Mouse (Mus musculus): ENCODE measurements at regions not wholly inside any gene's neighbourhood (a gene's known extent, or its start where the extent isn't known, plus 50 kb on each side); places are given as distances from the start of the nearest gene placed in this dataset.

GRCm38 (mm10) chr1:183507893-183508292, 89.9 kb downstream of the Hhipl2 start:
- TF ChIP-seq POLR2A (IDR thresholded peaks at IDR 0.05; ENCODE audit: control insufficient read depth in 1 of 2, insufficient read depth in 1 of 2, low read depth in 1 of 2, low read length in 2 of 2, poor library complexity in 1 of 2) (no peak), MAFK (IDR thresholded peaks at IDR 0.05; ENCODE audit: borderline replicate concordance, low read depth, low read length) (no peak), JUND (IDR thresholded peaks at IDR 0.05; ENCODE audit: low read depth, low read length) (no peak), EP300 (IDR thresholded peaks at IDR 0.05; ENCODE audit: low read depth in 1 of 2, low read length in 2 of 2) (no peak), TAL1 (IDR thresholded peaks at IDR 0.05; ENCODE audit: low read length) (no peak), ZNF384 (IDR thresholded peaks at IDR 0.05; ENCODE audit: low read depth, low read length) (no peak), RAD21 (IDR thresholded peaks at IDR 0.05; ENCODE audit: low read depth, low read length) (no peak), MXI1 (IDR thresholded peaks at IDR 0.05; ENCODE audit: low read depth, low read length) (no peak)

Measured in MEL (cell line).